Mouse (Mus musculus) G1E (cell line): Measurements from ENCODE around the gene Pabpc1l. TPM values are rescaled to one million over a fixed set of nuclear protein-coding genes. Genes with fewer than 3 reads are reported as not detected.
A peak's percentile ranks its signal among the peaks of the same experiment; 100 is the strongest.

Experiments
- ATAC-seq: 2 replicates; pipeline ENCODE4 v1.8.0; 2016; ENCODE audit warnings: mild to moderate bottlenecking; ENCODE audit not compliant: insufficient number of reproducible peaks, poor library complexity, low FRiP score, severe bottlenecking; ENCODE audit errors: extremely low read depth
- DNase-seq: peaks from one replicate; pipeline ENCODE4 v3.0.0; 2012; ENCODE audit warnings: low spot score
- H3K27me3 ChIP-seq: 2 replicates; pipeline ENCODE4 v1.6.1; 2012; ENCODE audit warnings: mild to moderate bottlenecking, low read length, inconsistent platforms; ENCODE audit not compliant: insufficient read depth
- H3K36me3 ChIP-seq: replicated peaks from 2 replicates; pipeline ENCODE3; 2012; ENCODE audit warnings: mild to moderate bottlenecking, inconsistent platforms
- H3K4me1 ChIP-seq: 2 replicates; pipeline ENCODE4 v1.6.1; 2012; ENCODE audit warnings: low read depth, low read length, inconsistent platforms, mixed read lengths; ENCODE audit not compliant: insufficient read depth
- H3K4me3 ChIP-seq: 2 replicates; pipeline ENCODE4 v1.5.1; 2012; ENCODE audit warnings: low read depth, mild to moderate bottlenecking, inconsistent platforms, low read length, moderate library complexity, mixed read lengths
- H3K9me3 ChIP-seq: replicated peaks from 2 replicates; pipeline ENCODE4 v1.6.1; 2012; ENCODE audit warnings: inconsistent platforms
- CTCF ChIP-seq: IDR thresholded peaks from 2 replicates; pipeline ENCODE4 v1.5.1; 2012; ENCODE audit warnings: low read depth, low read length, inconsistent platforms, mixed read lengths
- GATA1 ChIP-seq: IDR thresholded peaks from 2 replicates; pipeline ENCODE4 v1.6.1; 2012; ENCODE audit warnings: borderline replicate concordance, low read length, inconsistent platforms, mixed read lengths
- GATA2 ChIP-seq: IDR thresholded peaks from 2 replicates; pipeline ENCODE4 v1.6.1; 2012; ENCODE audit warnings: low read depth, low read length, inconsistent platforms, borderline replicate concordance
- POLR2AphosphoS5 ChIP-seq: IDR thresholded peaks from 2 replicates; pipeline ENCODE4 v1.6.1; 2012; ENCODE audit warnings: low read depth, low read length, inconsistent platforms; ENCODE audit not compliant: insufficient replicate concordance
- TAL1 ChIP-seq: conservative IDR thresholded peaks from 2 replicates; pipeline ENCODE4 v1.6.1; 2012; ENCODE audit warnings: low read depth, low read length, inconsistent platforms, mixed read lengths
- polyA plus RNA-seq: library from polyadenylated mRNA; stranded (reverse); fragments of >175 nt; gene quantifications from 2 replicates; pipeline ENCODE4 v1.2.3, GENCODE M21; 2012
- total RNA-seq, 2 experiments: library from RNA; stranded (forward) in 1 of 2; stranded (reverse) in 1 of 2; fragments of 200-1000 nt in 1 of 2; fragments of >200 nt in 1 of 2; fragmentation: Nextera tagmentation in 1 of 2; gene quantifications; 2 replicates each; pipeline ENCODE4 v1.2.3; 2014 to 2017

Gene Pabpc1l
- total RNA-seq (2014; fragmentation: Nextera tagmentation) (not detected in 2 replicates), total RNA-seq (2017) (0.44 TPM in 1 of 2 replicates, not detected in the other), polyA plus RNA-seq (0.07 TPM in 1 of 2 replicates, not detected in the other)

GRCm38 (mm10) chr2:164025150-164025549, at the start of gene Pabpc1l:
TSS of gene Pabpc1l (plus strand) at chr2:164025450.
- Histone ChIP-seq H3K27me3 (peaks cover 18% of the 10 kb centered on the region), H3K4me1 (no peaks in the 10 kb centered on the region), H3K4me3 (no peak within 1 kb of the TSS), H3K9me3 (no peaks in the 10 kb centered on the region), H3K36me3 (peaks cover 8% of the 10 kb centered on the region)
- ATAC-seq, result no peak
- TF ChIP-seq POLR2AphosphoS5 (no peak), CTCF (no peak), TAL1 (no peak), GATA2 (no peak), GATA1 (no peak)
- no peak for DNase-seq

DNA sequence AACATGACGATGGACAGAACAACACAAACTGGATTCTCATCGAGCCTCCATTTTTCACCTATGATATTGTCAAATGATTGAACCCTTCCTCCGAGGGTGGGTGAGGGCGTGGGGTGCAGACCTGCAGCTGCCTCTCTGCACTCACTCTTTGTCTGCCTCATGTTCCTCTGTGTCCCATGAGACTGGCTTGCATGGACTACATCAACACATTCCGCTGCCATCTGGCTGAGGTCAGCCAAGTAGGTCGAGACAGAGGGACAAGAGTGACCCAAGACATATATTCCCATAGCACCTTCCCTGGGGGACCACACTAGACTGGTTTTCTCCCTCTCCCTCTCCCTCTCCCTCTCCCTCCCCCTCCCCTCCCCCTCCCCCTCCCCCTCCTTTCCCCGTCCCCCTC, 48.8 kb upstream of the Pabpc1l start:
- ATAC-seq, result no peak
- no peaks in the 10 kb centered on the region for H3K36me3 ChIP-seq
- TF ChIP-seq GATA2, result no peak
- no peak for TF ChIP-seq TAL1
- no peak for TF ChIP-seq GATA1
- TF ChIP-seq POLR2AphosphoS5, result no peak
- no peak for TF ChIP-seq CTCF
- no peaks in the 10 kb centered on the region for H3K9me3 ChIP-seq
- H3K4me3 ChIP-seq, result no peak overlapping the region
- DNase-seq, result no peak
- H3K27me3 ChIP-seq, result no peaks in the 10 kb centered on the region
- no peaks in the 10 kb centered on the region for H3K4me1 ChIP-seq

- ATAC-seq (no peak), DNase-seq (no peak)
- Histone ChIP-seq H3K4me1 (no peaks in the 10 kb centered on the region), H3K4me3 (no peak overlapping the region), H3K36me3 (no peaks in the 10 kb centered on the region), H3K27me3 (peaks cover 28% of the 10 kb centered on the region), H3K9me3 (no peaks in the 10 kb centered on the region)
- TF ChIP-seq GATA2, result no peak
- TF ChIP-seq CTCF, result no peak
- no peak for TF ChIP-seq GATA1
- TF ChIP-seq POLR2AphosphoS5, result no peak
- no peak for TF ChIP-seq TAL1
These were observed 38.0 kb upstream of the Pabpc1l start for GRCm38 (mm10) chr2:163987233-163987632.

- no peak for TF ChIP-seq GATA1
- TF ChIP-seq TAL1, result no peak
- TF ChIP-seq CTCF, result no peak
- TF ChIP-seq GATA2, result no peak
- no peak for TF ChIP-seq POLR2AphosphoS5
- Histone ChIP-seq H3K4me1 (peaks cover 27% of the 10 kb centered on the region), H3K27me3 (peaks cover 26% of the 10 kb centered on the region), H3K4me3 (no peak overlapping the region), H3K36me3 (peaks cover 12% of the 10 kb centered on the region), H3K9me3 (no peaks in the 10 kb centered on the region)
- no peak for DNase-seq
- ATAC-seq, result no peak
These were observed 32.4 kb upstream of the Pabpc1l start for GRCm38 (mm10) chr2:163992871-163993270.

DNA sequence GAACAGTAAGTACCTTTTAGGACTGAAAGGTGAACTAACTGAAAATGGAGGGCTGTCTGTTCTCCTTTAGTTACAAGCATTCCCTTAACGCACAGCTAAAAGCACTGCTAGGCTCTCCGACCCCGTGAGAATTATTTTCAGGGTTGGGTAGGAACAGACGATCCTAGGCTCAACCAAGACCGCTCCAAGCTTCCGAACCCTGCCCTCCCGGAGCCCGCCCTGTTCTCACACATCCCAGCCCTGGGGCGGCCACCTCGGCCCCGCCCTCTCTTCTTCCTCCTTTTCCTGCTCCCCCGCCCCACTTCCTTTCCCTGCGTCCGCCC, 30.6 kb upstream of the Pabpc1l start, which contains the start of gene Ywhab:
Gene Ywhab, plus strand, starts transcription at position 307 of the 323 bp plus-strand sequence.
- Histone ChIP-seq H3K27me3 (peaks cover 20% of the 10 kb centered on the region), H3K9me3 (no peaks in the 10 kb centered on the region), H3K4me1 (peaks cover 33% of the 10 kb centered on the region), H3K36me3 (peaks cover 28% of the 10 kb centered on the region), H3K4me3 (peak within 1 kb of the TSS; percentile 86)
- DNase-seq, result no peak
- TF ChIP-seq CTCF (no peak), GATA1 (no peak), GATA2 (no peak), TAL1 (no peak), POLR2AphosphoS5 (no peak)
- ATAC-seq, result no peak

- no peak for TF ChIP-seq CTCF
- no peak for TF ChIP-seq GATA1
- no peak for TF ChIP-seq TAL1
- no peak for TF ChIP-seq POLR2AphosphoS5
- no peak for TF ChIP-seq GATA2
- Histone ChIP-seq H3K36me3 (peaks cover 34% of the 10 kb centered on the region), H3K9me3 (no peaks in the 10 kb centered on the region), H3K27me3 (peaks cover 16% of the 10 kb centered on the region), H3K4me3 (peak overlapping the region; percentile 86), H3K4me1 (peaks cover 38% of the 10 kb centered on the region)
- DNase-seq (peak; percentile 95), ATAC-seq (peak; percentile 100)
These were observed 30.0 kb upstream of the Pabpc1l start for GRCm38 (mm10) chr2:163994977-163995862.
